Mouse (Mus musculus) liver, embryonic 13.5 days (tissue): ENCODE data around the gene Stam. TPM values are rescaled to one million over a fixed set of nuclear protein-coding genes. Genes with fewer than 3 reads are reported as not detected.
"Not testable (repeated sequence)": the region's sequence is repeated elsewhere in the genome, so short reads cannot be mapped to it uniquely, and the experiment has no call there.

Source experiments
- ATAC-seq: fragments of 200-750 bp; cut with Nextera tagmentation; 2 replicates; pipeline ENCODE4 v1.8.0; 2017; ENCODE audit warnings: low read depth, mild to moderate bottlenecking, moderate number of reproducible peaks, moderate library complexity
- DNase-seq: peaks from one replicate; pipeline ENCODE4 v3.0.0; 2022
- H3K27ac ChIP-seq: fragments of 300-500 bp; sonication (generic); 2 replicates; pipeline ENCODE4 v1.5.1; 2015; ENCODE audit warnings: moderate library complexity, mild to moderate bottlenecking, inconsistent platforms
- H3K27me3 ChIP-seq: fragments of 300-500 bp; sonication (generic); 2 replicates; pipeline ENCODE4 v1.6.1; 2015; ENCODE audit warnings: mild to moderate bottlenecking, inconsistent platforms
- H3K36me3 ChIP-seq: fragments of 300-500 bp; sonication (generic); 2 replicates; pipeline ENCODE4 v1.6.1; 2015; ENCODE audit warnings: mild to moderate bottlenecking, inconsistent platforms
- H3K4me1 ChIP-seq: fragments of 300-500 bp; sonication (generic); replicated peaks from 2 replicates; pipeline ENCODE4 v1.6.1; 2015; ENCODE audit warnings: inconsistent platforms
- H3K4me2 ChIP-seq: fragments of 300-500 bp; sonication (generic); 2 replicates; pipeline ENCODE4 v1.6.1; 2015; ENCODE audit warnings: inconsistent platforms, mild to moderate bottlenecking, moderate library complexity
- H3K4me3 ChIP-seq: fragments of 300-500 bp; sonication (generic); replicated peaks from 2 replicates; pipeline ENCODE4 v1.5.1; 2015; ENCODE audit warnings: mild to moderate bottlenecking, inconsistent platforms
- H3K9ac ChIP-seq: fragments of 300-500 bp; sonication (generic); 2 replicates; pipeline ENCODE4 v1.6.1; 2015; ENCODE audit warnings: mild to moderate bottlenecking, inconsistent platforms
- H3K9me3 ChIP-seq: fragments of 300-500 bp; sonication (generic); replicated peaks from 2 replicates; pipeline ENCODE4 v1.6.1; 2016; ENCODE audit warnings: inconsistent platforms
- WGBS: fragments of 180-500 bp; shearing (Covaris S2); methylation state at CpG from one replicate; pipeline ENCODE4 v1.1.7; 2015; ENCODE audit not compliant: insufficient replicate concordance; 5-methylcytosine and 5-hydroxymethylcytosine counted together
- polyA plus RNA-seq: library from polyadenylated mRNA; unstranded; fragments of >200 nt; fragmentation: Nextera tagmentation; extraction: Ambion mirVana; gene quantifications from 2 replicates; pipeline ENCODE4 v1.2.1, GENCODE M21; 2015

Stam gene
- polyA plus RNA-seq, 1 experiment from 2014 or later = 25.9 TPM

- Histone ChIP-seq H3K27me3 (no peaks in the 10 kb centered on the region), H3K4me3 (no peak overlapping the region), H3K9me3 (no peaks in the 10 kb centered on the region), H3K27ac (no peak overlapping the region), H3K36me3 (no peaks in the 10 kb centered on the region), H3K4me1 (peaks cover 15% of the 10 kb centered on the region), H3K4me2 (no peak overlapping the region), H3K9ac (no peak overlapping the region)
- DNase-seq (no peak), ATAC-seq (no peak)
- 50% methylated on average over 2 of the region's 2 CpGs for WGBS
These were observed 7.9 kb upstream of the Stam start for GRCm38 (mm10) chr2:14065704-14066650.

- Histone ChIP-seq H3K9ac (no peak overlapping the region), H3K4me2 (no peak overlapping the region), H3K27me3 (no peaks in the 10 kb centered on the region), H3K27ac (no peak overlapping the region), H3K9me3 (no peaks in the 10 kb centered on the region), H3K36me3 (no peaks in the 10 kb centered on the region), H3K4me3 (no peak overlapping the region), H3K4me1 (peaks cover 28% of the 10 kb centered on the region)
- ATAC-seq (no peak), DNase-seq (no peak)
- 27% methylated on average over 2 of the region's 2 CpGs for WGBS
These were observed 4.9 kb upstream of the Stam start for GRCm38 (mm10) chr2:14069027-14069426.

DNA sequence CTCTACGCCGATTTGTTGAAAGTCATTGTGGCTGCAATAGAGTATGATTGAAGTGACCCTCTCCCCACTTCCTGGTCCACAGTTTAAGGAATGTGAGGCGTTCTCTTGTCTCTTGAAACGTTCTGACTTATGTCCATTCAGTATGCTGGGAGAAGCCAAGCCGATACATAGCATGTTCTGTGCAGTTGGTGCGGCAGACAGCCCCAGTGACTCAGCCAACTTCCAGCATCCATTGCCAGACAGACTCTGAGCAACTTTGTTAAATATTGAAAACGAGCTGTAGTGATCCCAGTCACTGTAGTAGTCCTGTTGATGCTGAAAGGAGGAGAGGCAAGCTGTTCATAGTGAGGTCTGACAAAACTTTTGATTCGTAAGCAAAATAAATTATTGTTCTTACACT lies 3.4 kb upstream of the Stam start:
- H3K4me3 ChIP-seq = no peak overlapping the region
- H3K9ac ChIP-seq = no peak overlapping the region
- no peaks in the 10 kb centered on the region for H3K9me3 ChIP-seq
- H3K4me2 ChIP-seq = no peak overlapping the region
- H3K4me1 ChIP-seq = peaks cover 36% of the 10 kb centered on the region
- ATAC-seq (no peak), DNase-seq (no peak)
- H3K27me3 ChIP-seq = no peaks in the 10 kb centered on the region
- no peaks in the 10 kb centered on the region for H3K36me3 ChIP-seq
- 73% methylated on average over 8 of the region's 8 CpGs for WGBS
- no peak overlapping the region for H3K27ac ChIP-seq

DNA sequence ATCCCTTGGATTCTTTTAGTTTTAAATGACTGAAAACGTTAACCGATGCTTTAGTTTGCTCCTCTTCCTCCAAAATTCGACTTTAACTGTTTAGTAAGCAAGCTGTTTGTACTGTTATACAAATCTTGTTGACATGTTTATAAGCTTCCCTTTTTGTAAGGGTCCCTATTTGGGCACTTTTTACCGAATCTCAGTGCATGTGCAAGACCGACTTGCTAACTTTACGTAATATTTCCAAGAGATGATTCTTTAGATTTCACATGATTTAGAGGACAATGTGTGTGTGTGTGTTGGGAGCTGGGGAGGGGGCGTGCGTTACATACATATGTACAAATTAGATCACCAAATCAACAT lies 913 bp upstream of the Stam start:
- Histone ChIP-seq H3K9me3 (no peaks in the 10 kb centered on the region), H3K36me3 (no peaks in the 10 kb centered on the region), H3K27ac (peak overlapping the region; percentile 99), H3K4me1 (peaks cover 46% of the 10 kb centered on the region), H3K4me2 (peak overlapping the region; percentile 78), H3K9ac (peak overlapping the region; percentile 96), H3K27me3 (no peaks in the 10 kb centered on the region), H3K4me3 (peak overlapping the region; percentile 95)
- ATAC-seq (no peak), DNase-seq (no peak)
- WGBS = 8% methylated on average over 8 of the region's 8 CpGs

DNA sequence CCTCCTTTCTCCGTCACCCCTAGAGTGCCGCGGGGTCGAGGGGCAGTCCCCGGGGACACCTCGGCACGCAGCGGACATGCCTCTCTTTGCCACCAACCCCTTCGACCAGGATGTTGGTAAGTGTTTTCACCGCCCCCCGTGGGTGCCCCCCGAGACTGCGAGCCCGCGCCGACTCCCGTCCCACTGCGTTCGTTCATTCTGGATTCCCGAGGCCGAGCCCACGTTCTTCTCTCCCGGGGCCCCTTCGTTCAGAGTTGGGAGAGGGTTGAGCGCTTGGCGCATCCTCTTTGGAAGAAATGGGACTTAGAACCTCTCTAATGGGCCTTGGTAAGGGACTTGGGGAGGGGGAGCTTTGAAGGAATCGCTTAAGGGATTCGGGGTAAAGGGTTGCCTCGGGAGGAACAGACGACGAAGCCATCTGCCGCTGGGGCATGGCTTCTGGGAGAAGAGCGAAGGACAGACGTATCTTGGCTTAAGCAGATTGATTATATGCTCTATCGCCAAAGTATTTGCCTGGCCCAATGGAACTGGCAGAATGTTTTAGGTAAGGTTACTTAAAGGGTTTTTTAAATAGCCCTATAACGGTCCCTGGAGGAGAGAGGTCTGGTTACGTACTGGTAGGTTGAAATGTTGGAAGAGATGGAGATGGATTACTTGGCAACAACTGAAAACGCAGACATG lies 463 bp downstream of the Stam start:
- H3K27ac ChIP-seq = peak overlapping the region; percentile 99
- H3K4me1 ChIP-seq = peaks cover 38% of the 10 kb centered on the region
- H3K9me3 ChIP-seq = no peaks in the 10 kb centered on the region
- DNase-seq = no peak
- no peaks in the 10 kb centered on the region for H3K36me3 ChIP-seq
- H3K4me3 ChIP-seq = peak overlapping the region; percentile 95
- peak overlapping the region; percentile 96 for H3K9ac ChIP-seq
- H3K27me3 ChIP-seq = no peaks in the 10 kb centered on the region
- under 1% methylated on average over 35 of the region's 38 CpGs for WGBS
- no peak for ATAC-seq
- H3K4me2 ChIP-seq = peak overlapping the region; percentile 78

DNA sequence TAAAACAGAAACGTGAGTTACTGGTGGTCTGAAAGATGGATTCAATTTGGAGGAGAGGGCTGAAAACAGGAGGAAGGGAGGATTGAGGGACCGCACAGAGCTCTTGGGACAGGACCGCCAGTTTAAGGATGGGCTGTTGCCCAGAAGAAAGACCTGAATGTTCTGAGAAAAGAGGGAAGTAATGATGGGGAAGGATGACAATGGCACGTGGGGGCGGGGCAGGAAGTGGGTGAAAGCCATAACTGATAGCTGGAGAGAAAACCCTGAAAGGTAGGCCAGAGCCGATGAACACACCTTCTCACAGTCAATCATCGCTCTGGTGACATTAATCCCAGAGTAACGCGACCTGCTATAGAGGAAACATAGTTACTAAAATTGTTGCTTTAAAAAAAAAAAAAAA lies 4.6 kb downstream of the Stam start:
- not testable (repeated sequence) for H3K27me3 ChIP-seq, H3K36me3 ChIP-seq, DNase-seq, ATAC-seq, H3K9me3 ChIP-seq, H3K27ac ChIP-seq, H3K4me2 ChIP-seq, H3K4me3 ChIP-seq, H3K9ac ChIP-seq
- H3K4me1 ChIP-seq = peaks cover 19% of the 10 kb centered on the region
- 50% methylated on average over 9 of the region's 9 CpGs for WGBS

- ATAC-seq (no peak), DNase-seq (no peak)
- H3K27ac ChIP-seq = no peak overlapping the region
- H3K4me1 ChIP-seq = no peaks in the 10 kb centered on the region
- H3K27me3 ChIP-seq = no peaks in the 10 kb centered on the region
- no peaks in the 10 kb centered on the region for H3K9me3 ChIP-seq
- H3K9ac ChIP-seq = no peak overlapping the region
- H3K36me3 ChIP-seq = peaks cover 14% of the 10 kb centered on the region
- H3K4me2 ChIP-seq = no peak overlapping the region
- no peak overlapping the region for H3K4me3 ChIP-seq
These were observed 26.6 kb downstream of the Stam start for GRCm38 (mm10) chr2:14100533-14100932.

DNA sequence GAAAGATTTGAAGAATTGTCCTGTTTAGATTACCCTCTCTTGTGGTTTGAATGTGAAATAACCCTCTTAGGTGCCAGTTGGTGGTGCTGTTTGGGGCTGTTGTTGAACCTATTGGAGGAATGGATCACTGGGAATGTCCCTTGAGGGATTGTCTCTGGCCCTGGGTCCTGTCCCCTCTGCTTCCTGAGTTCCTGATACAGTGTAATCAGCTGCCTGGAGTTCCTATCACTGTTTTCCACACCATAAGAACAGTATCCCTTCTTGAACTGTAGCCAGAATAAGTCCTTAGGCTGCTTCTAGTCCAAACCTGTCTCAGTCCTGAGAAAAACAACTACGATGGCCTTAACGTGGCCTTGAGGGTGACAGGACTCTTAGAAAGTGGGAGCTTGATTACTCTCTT lies 28.7 kb downstream of the Stam start:
- no peak for DNase-seq
- Histone ChIP-seq H3K4me3 (no peak overlapping the region), H3K4me2 (no peak overlapping the region), H3K9me3 (no peaks in the 10 kb centered on the region), H3K27me3 (no peaks in the 10 kb centered on the region), H3K36me3 (peaks cover 10% of the 10 kb centered on the region), H3K9ac (no peak overlapping the region), H3K4me1 (no peaks in the 10 kb centered on the region), H3K27ac (no peak overlapping the region)
- no peak for ATAC-seq
- 76% methylated on average over 2 of the region's 2 CpGs for WGBS

- no peaks in the 10 kb centered on the region for H3K27me3 ChIP-seq
- no peaks in the 10 kb centered on the region for H3K9me3 ChIP-seq
- H3K4me2 ChIP-seq = no peak overlapping the region
- ATAC-seq (no peak), DNase-seq (no peak)
- H3K4me1 ChIP-seq = no peaks in the 10 kb centered on the region
- 81% methylated on average over 1 of the region's 1 CpGs for WGBS
- no peak overlapping the region for H3K4me3 ChIP-seq
- H3K9ac ChIP-seq = no peak overlapping the region
- peaks cover 13% of the 10 kb centered on the region for H3K36me3 ChIP-seq
- no peak overlapping the region for H3K27ac ChIP-seq
These were observed 30.0 kb downstream of the Stam start for GRCm38 (mm10) chr2:14103924-14104323.

GRCm38 (mm10) chr2:14107673-14108072 lies 33.8 kb downstream of the Stam start:
- H3K4me1 ChIP-seq = no peaks in the 10 kb centered on the region
- no peaks in the 10 kb centered on the region for H3K27me3 ChIP-seq
- 84% methylated on average over 3 of the region's 3 CpGs for WGBS
- H3K4me3 ChIP-seq = no peak overlapping the region
- H3K36me3 ChIP-seq = peaks cover 12% of the 10 kb centered on the region
- no peak overlapping the region for H3K27ac ChIP-seq
- H3K4me2 ChIP-seq = no peak overlapping the region
- no peak overlapping the region for H3K9ac ChIP-seq
- ATAC-seq = no peak
- DNase-seq = no peak
- H3K9me3 ChIP-seq = no peaks in the 10 kb centered on the region

DNA sequence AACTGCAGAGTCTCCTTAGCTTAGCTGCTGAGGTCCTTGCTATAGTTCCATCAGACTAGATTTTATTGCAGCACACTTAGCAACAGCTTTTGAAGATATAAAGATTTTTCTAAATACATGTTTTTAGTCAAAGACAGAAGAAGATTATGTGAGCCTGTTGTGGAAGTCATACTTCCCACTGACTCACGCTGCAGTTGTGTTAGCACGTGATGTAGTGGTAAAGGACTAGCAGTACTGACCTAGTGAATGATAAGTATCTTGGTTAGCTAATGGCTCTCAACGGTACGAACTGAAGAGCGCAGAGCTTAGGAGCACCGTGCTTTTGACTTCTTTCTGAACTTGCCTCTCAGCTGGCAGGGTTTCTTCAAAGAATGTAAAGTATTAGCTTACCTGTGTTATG lies 52.5 kb downstream of the Stam start:
- Histone ChIP-seq H3K4me2 (no peak overlapping the region), H3K27ac (no peak overlapping the region), H3K36me3 (peaks cover 33% of the 10 kb centered on the region), H3K4me1 (0 out of 2 replicates have a peak, but pooled peaks cover 4% of the 10 kb centered on the region), H3K4me3 (no peak overlapping the region), H3K9me3 (no peaks in the 10 kb centered on the region), H3K27me3 (no peaks in the 10 kb centered on the region), H3K9ac (no peak overlapping the region)
- ATAC-seq (no peak), DNase-seq (no peak)
- 80% methylated on average over 6 of the region's 6 CpGs for WGBS
